Mouse (Mus musculus) forebrain, embryonic 15.5 days (tissue): ENCODE measurements around the gene Cbfb. TPM values are rescaled to one million over a fixed set of nuclear protein-coding genes. Genes with fewer than 3 reads are reported as not detected.

Experiments used
- ATAC-seq: fragments of 200-750 bp; cut with Nextera tagmentation; replicated peaks from 2 replicates; pipeline ENCODE4 v1.8.0; 2017; ENCODE audit warnings: mild to moderate bottlenecking, moderate TSS enrichment, moderate library complexity
- H3K27ac ChIP-seq: fragments of 300-500 bp; sonication (generic); replicated peaks from 2 replicates; pipeline ENCODE4 v1.5.1; 2015; ENCODE audit warnings: mild to moderate bottlenecking, inconsistent platforms
- H3K27me3 ChIP-seq: fragments of 300-500 bp; sonication (generic); 2 replicates; pipeline ENCODE4 v1.6.1; 2015; ENCODE audit warnings: inconsistent platforms
- H3K36me3 ChIP-seq: fragments of 300-500 bp; sonication (generic); 2 replicates; pipeline ENCODE4 v1.6.1; 2015; ENCODE audit warnings: mild to moderate bottlenecking, inconsistent platforms
- H3K4me1 ChIP-seq: fragments of 300-500 bp; sonication (generic); 2 replicates; pipeline ENCODE4 v1.6.1; 2015; ENCODE audit warnings: inconsistent platforms
- H3K4me2 ChIP-seq: fragments of 300-500 bp; sonication (generic); replicated peaks from 2 replicates; pipeline ENCODE4 v1.6.1; 2015; ENCODE audit warnings: mild to moderate bottlenecking, inconsistent platforms
- H3K4me3 ChIP-seq: fragments of 300-500 bp; sonication (generic); 2 replicates; pipeline ENCODE4 v1.5.1; 2015; ENCODE audit warnings: mild to moderate bottlenecking, inconsistent platforms
- H3K9ac ChIP-seq: fragments of 300-500 bp; sonication (generic); replicated peaks from 2 replicates; pipeline ENCODE4 v1.6.1; 2015; ENCODE audit warnings: mild to moderate bottlenecking, inconsistent platforms
- H3K9me3 ChIP-seq: fragments of 300-500 bp; sonication (generic); 2 replicates; pipeline ENCODE4 v1.6.1; 2016; ENCODE audit warnings: inconsistent platforms
- WGBS: fragments of 180-500 bp; shearing (Covaris S2); methylation state at CpG from one replicate; pipeline ENCODE4 v1.1.7; 2015; ENCODE audit warnings: mixed read lengths; 5-methylcytosine and 5-hydroxymethylcytosine counted together
- polyA plus RNA-seq: library from polyadenylated mRNA; unstranded; fragments of >200 nt; fragmentation: Nextera tagmentation; extraction: Ambion mirVana; gene quantifications from 2 replicates; pipeline ENCODE4 v1.2.1, GENCODE M21; 2015

Gene Cbfb
- polyA plus RNA-seq, 1 experiment from 2014 or later = 35.4 TPM

GRCm38 (mm10) chr8:105258911-105259720, 88.6 kb downstream of the Cbfb start:
- Histone ChIP-seq H3K27ac (no peak overlapping the region), H3K4me3 (peak overlapping the region; percentile 41), H3K36me3 (no peaks in the 10 kb centered on the region), H3K4me2 (peak overlapping the region; percentile 80), H3K4me1 (peaks cover 30% of the 10 kb centered on the region), H3K9me3 (no peaks in the 10 kb centered on the region), H3K9ac (peak overlapping the region; percentile 27), H3K27me3 (peaks cover 73% of the 10 kb centered on the region)
- 3% methylated on average over 55 of the region's 55 CpGs for WGBS
- peak; percentile 21; the same call in 1 of the 2 replicates for ATAC-seq

GRCm38 (mm10) chr8:105259721-105260320, 89.3 kb downstream of the Cbfb start:
- Histone ChIP-seq H3K9me3 (no peaks in the 10 kb centered on the region), H3K27me3 (peaks cover 77% of the 10 kb centered on the region), H3K36me3 (no peaks in the 10 kb centered on the region), H3K4me3 (peak overlapping the region; percentile 41), H3K4me2 (peak overlapping the region; percentile 80), H3K9ac (peak overlapping the region; percentile 27), H3K27ac (no peak overlapping the region), H3K4me1 (peaks cover 29% of the 10 kb centered on the region)
- ATAC-seq = peak; percentile 49
- 3% methylated on average over 30 of the region's 30 CpGs for WGBS

GRCm38 (mm10) chr8:105260371-105261099, 90.1 kb downstream of the Cbfb start:
- Histone ChIP-seq H3K36me3 (no peaks in the 10 kb centered on the region), H3K4me1 (peaks cover 27% of the 10 kb centered on the region), H3K27ac (no peak overlapping the region), H3K27me3 (peaks cover 78% of the 10 kb centered on the region), H3K9ac (no peak overlapping the region), H3K4me2 (no peak overlapping the region), H3K4me3 (no peak overlapping the region), H3K9me3 (no peaks in the 10 kb centered on the region)
- 61% methylated on average over 7 of the region's 7 CpGs for WGBS
- ATAC-seq = no peak

GRCm38 (mm10) chr8:105261326-105261980, 91.0 kb downstream of the Cbfb start:
- Histone ChIP-seq H3K27me3 (peaks cover 77% of the 10 kb centered on the region), H3K4me2 (no peak overlapping the region), H3K4me3 (no peak overlapping the region), H3K9ac (no peak overlapping the region), H3K4me1 (peaks cover 27% of the 10 kb centered on the region), H3K9me3 (peaks cover 4% of the 10 kb centered on the region; the same call in 1 of the 2 replicates), H3K36me3 (no peaks in the 10 kb centered on the region), H3K27ac (no peak overlapping the region)
- no peak for ATAC-seq
- WGBS = 85% methylated on average over 12 of the region's 12 CpGs

- ATAC-seq = no peak
- Histone ChIP-seq H3K9ac (no peak overlapping the region), H3K4me2 (peak overlapping the region; percentile 83; the same call in 1 of the 2 replicates), H3K27ac (no peak overlapping the region), H3K36me3 (no peaks in the 10 kb centered on the region), H3K4me3 (peak overlapping the region; percentile 70; the same call in 1 of the 2 replicates), H3K4me1 (peaks cover 33% of the 10 kb centered on the region), H3K27me3 (peaks cover 90% of the 10 kb centered on the region), H3K9me3 (peaks cover 4% of the 10 kb centered on the region; the same call in 1 of the 2 replicates)
- 39% methylated on average over 16 of the region's 16 CpGs for WGBS
Measured at GRCm38 (mm10) chr8:105263244-105263912, 92.9 kb downstream of the Cbfb start.

- Histone ChIP-seq H3K4me1 (peaks cover 34% of the 10 kb centered on the region), H3K9me3 (peaks cover 4% of the 10 kb centered on the region; the same call in 1 of the 2 replicates), H3K9ac (peak within 1 kb of the TSS; percentile 67), H3K4me2 (peak within 1 kb of the TSS; percentile 83), H3K4me3 (peak within 1 kb of the TSS; percentile 70), H3K27ac (no peak within 1 kb of the TSS), H3K27me3 (peaks cover 90% of the 10 kb centered on the region), H3K36me3 (no peaks in the 10 kb centered on the region)
- peak; percentile 27; the same call in 1 of the 2 replicates for ATAC-seq
- WGBS = under 1% methylated on average over 54 of the region's 54 CpGs
Measured at GRCm38 (mm10) chr8:105264024-105264982, 93.8 kb downstream of the Cbfb start, which contains the start of the genes Tradd and Fbxl8. Gene Tradd, minus strand, starts transcription at chr8:105264609. Gene Fbxl8, plus strand, starts transcription at chr8:105264648.

- peaks cover 4% of the 10 kb centered on the region; the same call in 1 of the 2 replicates for H3K9me3 ChIP-seq
- H3K27ac ChIP-seq = no peak overlapping the region
- peaks cover 34% of the 10 kb centered on the region for H3K4me1 ChIP-seq
- H3K9ac ChIP-seq = no peak overlapping the region
- whole genome bisulfite sequencing = 14% methylated on average over 10 of the region's 10 CpGs
- peak overlapping the region; percentile 83 for H3K4me2 ChIP-seq
- peaks cover 90% of the 10 kb centered on the region for H3K27me3 ChIP-seq
- no peaks in the 10 kb centered on the region for H3K36me3 ChIP-seq
- no peak for ATAC-seq
- peak overlapping the region; percentile 70; the same call in 1 of the 2 replicates for H3K4me3 ChIP-seq
Measured at GRCm38 (mm10) chr8:105265128-105265527, 94.7 kb downstream of the Cbfb start.

- H3K4me3 ChIP-seq = no peak overlapping the region
- no peaks in the 10 kb centered on the region for H3K36me3 ChIP-seq
- peaks cover 4% of the 10 kb centered on the region; the same call in 1 of the 2 replicates for H3K9me3 ChIP-seq
- no peak overlapping the region for H3K27ac ChIP-seq
- peaks cover 90% of the 10 kb centered on the region for H3K27me3 ChIP-seq
- H3K4me2 ChIP-seq = no peak overlapping the region
- WGBS = 9% methylated on average over 13 of the region's 13 CpGs
- ATAC-seq = no peak
- no peak overlapping the region for H3K9ac ChIP-seq
- peaks cover 43% of the 10 kb centered on the region for H3K4me1 ChIP-seq
Measured at GRCm38 (mm10) chr8:105266775-105267174, 96.3 kb downstream of the Cbfb start.
